Mouse (Mus musculus) MEL-GATA-1-ER (cell line): ENCODE results near the gene Bik.

ENCODE experiments used
- DNase-seq: peaks from one replicate; pipeline ENCODE4 v3.0.0-alpha.2; 2012; ENCODE audit warnings: low read depth; ENCODE audit errors: extremely low read depth

Gene Bik

GRCm38 (mm10) chr15:83582931-83583330 is 56.3 kb downstream of the Bik start:
- DNase-seq: no peak

DNA sequence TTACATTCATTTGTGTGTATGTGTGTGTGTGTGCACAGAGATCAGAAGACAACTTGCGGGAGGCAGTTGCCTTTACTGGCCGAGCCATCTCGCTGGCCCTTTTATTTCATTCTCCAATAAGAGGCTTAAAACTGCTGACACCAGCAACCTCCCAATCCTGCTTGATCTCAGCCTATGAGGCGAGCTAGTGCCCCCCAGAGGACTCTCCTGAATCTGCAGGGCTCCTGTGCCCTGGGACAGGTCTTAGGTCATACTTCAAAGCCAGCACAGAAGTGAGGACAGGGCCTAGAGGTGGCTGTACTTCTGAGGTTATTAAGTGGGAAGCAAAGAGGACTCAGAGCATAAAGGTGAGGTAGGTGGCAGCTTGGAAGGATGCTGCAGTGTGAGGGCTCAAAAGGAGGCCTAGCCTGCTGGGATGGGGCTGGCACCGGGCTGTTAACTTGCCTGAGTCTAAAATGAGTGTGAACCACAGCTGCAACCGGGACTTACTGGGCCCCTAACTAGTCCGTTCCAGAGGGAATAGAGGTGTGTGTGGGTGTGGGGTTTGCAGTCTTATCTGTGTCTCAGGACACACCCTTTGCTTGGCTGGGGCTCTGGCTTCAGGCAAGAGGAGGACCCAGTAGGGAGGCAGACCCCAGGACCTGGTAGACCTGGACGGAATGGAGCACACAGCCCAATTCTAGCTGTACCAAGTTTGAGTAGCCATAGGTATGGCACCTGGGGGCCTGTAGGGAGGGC is 56.9 kb downstream of the Bik start:
- no peak for DNase-seq

GRCm38 (mm10) chr15:83584741-83585220 is 58.1 kb downstream of the Bik start:
- DNase-seq: no peak

DNA sequence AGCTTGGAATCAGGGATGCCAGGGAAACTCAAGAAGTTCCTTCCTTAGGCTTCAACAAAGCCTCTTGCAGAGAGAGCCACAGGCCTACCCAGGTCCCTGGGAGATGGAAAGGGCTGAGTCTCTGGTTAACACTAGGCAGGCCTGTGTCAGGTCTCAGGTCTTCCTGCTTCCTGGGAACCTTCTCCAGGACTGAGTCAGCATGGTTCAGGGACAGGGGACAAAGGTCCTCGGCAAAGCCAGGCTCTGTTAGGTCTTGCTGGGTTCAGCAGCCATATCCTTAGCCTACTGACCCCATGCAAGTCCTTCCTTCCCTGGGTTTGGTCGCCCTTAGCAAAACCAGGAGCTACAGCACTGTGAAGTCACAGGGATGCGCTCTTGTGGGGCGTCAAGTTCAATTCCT is 64.2 kb downstream of the Bik start:
- DNase-seq: no peak

DNA sequence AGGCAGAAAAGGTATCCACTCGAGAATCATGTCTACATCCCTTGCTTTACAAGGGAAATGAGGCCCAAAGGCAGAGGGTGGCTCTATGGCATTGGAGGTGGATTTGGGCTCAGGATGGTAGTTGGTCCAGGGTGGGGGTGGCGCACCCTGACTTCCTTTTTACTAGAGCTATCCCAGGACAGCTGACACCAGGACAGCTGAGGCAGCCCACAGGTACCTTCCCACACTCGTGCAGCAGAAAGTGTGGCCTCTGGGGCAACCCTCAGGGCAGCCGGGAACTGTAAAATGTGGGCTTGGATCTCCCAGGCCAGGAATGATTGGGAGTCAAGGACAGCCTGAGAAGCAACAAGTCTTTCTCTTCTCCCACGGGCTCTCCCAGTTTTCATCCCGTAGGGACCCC is 65.1 kb downstream of the Bik start:
- DNase-seq: no peak

- DNase-seq: peak; percentile 46
Measured at GRCm38 (mm10) chr15:83592260-83593188, 65.9 kb downstream of the Bik start.

- no peak for DNase-seq
Measured at GRCm38 (mm10) chr15:83593189-83593585, 66.5 kb downstream of the Bik start.

DNA sequence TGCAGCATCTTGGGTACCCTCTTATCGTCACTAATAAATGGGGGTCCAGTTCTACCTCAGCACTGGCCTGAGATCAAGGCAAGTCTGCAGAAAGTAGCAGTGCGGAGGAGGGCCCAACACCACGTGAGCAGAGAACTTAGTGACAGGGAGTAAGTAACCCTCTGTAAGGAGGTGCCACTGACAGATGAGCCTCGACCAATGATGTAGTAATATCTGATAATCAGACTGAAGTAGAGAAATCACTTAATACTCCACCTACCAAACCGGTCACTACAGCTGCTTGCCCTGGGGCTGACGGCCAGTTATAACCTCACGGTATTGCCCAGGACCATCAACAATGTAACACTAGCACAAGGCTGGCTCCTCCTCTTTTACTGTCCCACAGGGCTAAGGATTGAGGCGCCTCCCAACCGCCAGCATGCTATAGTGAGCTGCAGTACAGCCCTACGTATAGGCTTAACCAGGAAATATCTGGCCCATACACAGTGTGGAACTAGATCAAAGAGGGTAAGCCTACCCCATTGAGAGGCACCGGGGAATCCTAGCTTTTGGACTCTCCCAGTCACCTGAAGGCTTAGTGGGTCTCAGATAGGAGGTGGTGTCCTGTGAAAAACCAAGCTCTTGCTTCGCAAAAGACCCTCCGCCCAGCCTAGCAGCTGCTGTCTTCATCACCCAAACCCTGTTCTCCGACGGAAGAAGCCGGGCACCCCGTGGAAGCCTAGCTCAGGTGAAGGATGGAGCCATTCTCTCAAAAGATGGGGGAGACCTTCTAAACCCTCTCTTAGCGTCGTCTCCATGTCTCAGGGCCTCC is 67.2 kb downstream of the Bik start:
- DNase-seq: peak; percentile 69
